Mouse (Mus musculus) forebrain, embryonic 13.5 days (tissue): ENCODE data around the gene Hgd. TPM values are rescaled to one million over a fixed set of nuclear protein-coding genes. Genes with fewer than 3 reads are reported as not detected.

Source experiments
- ATAC-seq: fragments of 200-750 bp; cut with Nextera tagmentation; 2 replicates; pipeline ENCODE4 v1.8.0; 2017
- H3K27ac ChIP-seq: fragments of 300-500 bp; sonication (generic); 2 replicates; pipeline ENCODE4 v1.5.1; 2015; ENCODE audit warnings: inconsistent platforms, mild to moderate bottlenecking, moderate library complexity
- H3K27me3 ChIP-seq: fragments of 300-500 bp; sonication (generic); 2 replicates; pipeline ENCODE4 v1.6.1; 2015; ENCODE audit warnings: mild to moderate bottlenecking, inconsistent platforms
- H3K36me3 ChIP-seq: fragments of 300-500 bp; sonication (generic); 2 replicates; pipeline ENCODE4 v1.6.1; 2015; ENCODE audit warnings: mild to moderate bottlenecking, inconsistent platforms; ENCODE audit not compliant: poor library complexity, severe bottlenecking
- H3K4me1 ChIP-seq: fragments of 300-500 bp; sonication (generic); 2 replicates; pipeline ENCODE4 v1.6.1; 2015; ENCODE audit warnings: inconsistent platforms
- H3K4me2 ChIP-seq: fragments of 300-500 bp; sonication (generic); 2 replicates; pipeline ENCODE4 v1.6.1; 2015; ENCODE audit warnings: inconsistent platforms, mild to moderate bottlenecking, moderate library complexity
- H3K4me3 ChIP-seq: fragments of 300-500 bp; sonication (generic); 2 replicates; pipeline ENCODE4 v1.5.1; 2015; ENCODE audit warnings: mild to moderate bottlenecking, inconsistent platforms
- H3K9ac ChIP-seq: fragments of 300-500 bp; sonication (generic); 2 replicates; pipeline ENCODE4 v1.6.1; 2015; ENCODE audit warnings: mild to moderate bottlenecking, inconsistent platforms
- H3K9me3 ChIP-seq: fragments of 300-500 bp; sonication (generic); replicated peaks from 2 replicates; pipeline ENCODE4 v1.6.1; 2016; ENCODE audit warnings: inconsistent platforms
- WGBS: fragments of 180-500 bp; shearing (Covaris S2); methylation state at CpG from one replicate; pipeline ENCODE4 v1.1.7; 2015; 5-methylcytosine and 5-hydroxymethylcytosine counted together
- polyA plus RNA-seq: library from polyadenylated mRNA; unstranded; fragments of >200 nt; fragmentation: Nextera tagmentation; extraction: Ambion mirVana; gene quantifications from 2 replicates; pipeline ENCODE4 v1.2.1, GENCODE M21; 2015

Gene Hgd
- polyA plus RNA-seq, 1 experiment from 2014 or later = 0.27 TPM

DNA sequence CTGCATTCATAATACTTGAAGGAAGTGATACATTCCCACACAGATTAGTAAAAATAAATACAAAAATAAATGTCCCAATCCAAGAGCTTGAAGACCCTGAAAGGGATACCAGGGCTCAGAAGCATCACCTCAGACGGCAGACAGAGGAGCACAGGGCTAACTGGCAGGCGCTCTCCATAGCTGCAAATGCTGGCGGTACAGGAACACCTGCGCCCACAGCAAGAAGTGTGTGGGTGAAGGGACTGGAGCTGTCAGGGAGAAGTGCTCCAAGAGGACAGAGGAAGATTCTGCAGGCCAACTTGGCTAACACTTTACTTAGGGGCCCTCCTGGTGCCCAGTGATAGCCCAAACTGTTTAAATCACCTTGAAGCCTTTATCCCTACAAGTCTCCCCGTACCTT, 32.1 kb downstream of the Hgd start:
- WGBS = 89% methylated on average over 5 of the region's 5 CpGs
- ATAC-seq = no peak
- Histone ChIP-seq H3K36me3 (no peaks in the 10 kb centered on the region), H3K9ac (no peak overlapping the region), H3K27me3 (no peaks in the 10 kb centered on the region), H3K4me3 (no peak overlapping the region), H3K4me2 (no peak overlapping the region), H3K4me1 (no peaks in the 10 kb centered on the region), H3K27ac (no peak overlapping the region), H3K9me3 (no peaks in the 10 kb centered on the region)

DNA sequence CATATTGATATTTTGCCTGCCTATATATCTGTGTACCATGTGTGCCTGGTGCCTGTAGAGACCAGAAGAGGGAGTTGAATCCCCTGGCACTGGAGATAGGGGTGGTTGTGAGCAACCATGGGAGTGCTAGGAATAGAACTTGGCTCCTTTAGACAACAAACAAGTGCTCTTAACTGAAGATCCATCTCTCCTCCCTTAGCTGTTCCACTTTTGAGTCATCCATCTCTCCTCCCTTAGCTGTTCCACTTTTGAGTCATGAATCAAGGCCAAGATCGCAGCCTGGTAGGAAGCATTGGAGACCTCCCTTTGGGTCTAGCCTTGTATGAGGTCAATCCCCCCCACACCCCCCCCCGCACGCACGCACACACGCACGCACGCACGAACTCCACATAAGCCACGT, 34.6 kb downstream of the Hgd start:
- Histone ChIP-seq H3K27ac (no peak overlapping the region), H3K9me3 (no peaks in the 10 kb centered on the region), H3K9ac (no peak overlapping the region), H3K4me2 (no peak overlapping the region), H3K4me3 (no peak overlapping the region), H3K36me3 (no peaks in the 10 kb centered on the region), H3K4me1 (peaks cover 10% of the 10 kb centered on the region; the same call in 1 of the 2 replicates), H3K27me3 (no peaks in the 10 kb centered on the region)
- ATAC-seq = no peak
- WGBS = 93% methylated on average over 9 of the region's 9 CpGs

DNA sequence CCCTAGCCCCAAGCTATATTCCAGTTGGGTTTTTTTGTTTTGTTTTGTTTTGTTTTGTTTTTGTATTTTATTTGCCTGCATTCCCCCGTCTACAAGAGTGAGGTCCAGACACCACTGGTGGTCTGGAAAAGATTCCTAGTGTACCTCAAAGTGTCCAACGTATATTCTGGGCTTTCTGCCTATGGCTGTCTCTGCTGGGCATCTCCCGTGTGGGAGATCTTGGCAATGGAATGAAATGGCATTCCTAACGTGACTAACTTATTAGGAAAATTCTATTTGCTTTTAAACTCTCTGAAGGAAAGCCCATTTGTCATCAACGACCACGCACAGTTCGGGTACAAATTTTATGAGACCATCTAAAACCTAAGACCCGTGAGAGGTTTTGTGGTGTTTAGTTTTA, 35.5 kb downstream of the Hgd start:
- H3K36me3 ChIP-seq = no peaks in the 10 kb centered on the region
- no peak for ATAC-seq
- no peak overlapping the region for H3K9ac ChIP-seq
- no peak overlapping the region for H3K4me2 ChIP-seq
- no peaks in the 10 kb centered on the region for H3K9me3 ChIP-seq
- no peaks in the 10 kb centered on the region for H3K27me3 ChIP-seq
- H3K4me3 ChIP-seq = no peak overlapping the region
- WGBS = 86% methylated on average over 8 of the region's 8 CpGs
- peaks cover 10% of the 10 kb centered on the region; the same call in 1 of the 2 replicates for H3K4me1 ChIP-seq
- no peak overlapping the region for H3K27ac ChIP-seq

DNA sequence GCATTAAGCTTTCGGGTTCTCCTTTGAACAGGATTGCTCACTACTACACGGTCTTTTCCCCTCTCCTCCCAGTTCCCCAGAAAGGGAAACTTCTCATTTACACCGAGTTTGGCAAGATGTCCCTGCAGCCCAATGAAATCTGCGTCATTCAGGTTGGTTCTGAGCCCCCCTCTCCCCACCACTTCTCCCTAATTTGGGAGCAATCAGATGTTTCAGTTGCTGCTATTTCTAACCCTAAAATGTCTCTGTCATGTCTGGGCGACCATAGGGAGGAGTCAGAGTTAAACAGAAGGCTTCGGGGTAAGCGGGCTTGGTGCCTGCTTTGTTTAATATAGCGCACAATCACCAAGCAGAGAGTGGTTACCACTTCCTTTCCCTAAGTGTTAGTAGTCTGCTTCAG, 36.2 kb downstream of the Hgd start:
- peaks cover 10% of the 10 kb centered on the region; the same call in 1 of the 2 replicates for H3K4me1 ChIP-seq
- no peaks in the 10 kb centered on the region for H3K36me3 ChIP-seq
- ATAC-seq = no peak
- no peak overlapping the region for H3K27ac ChIP-seq
- no peak overlapping the region for H3K9ac ChIP-seq
- WGBS = 84% methylated on average over 8 of the region's 8 CpGs
- no peaks in the 10 kb centered on the region for H3K9me3 ChIP-seq
- H3K27me3 ChIP-seq = no peaks in the 10 kb centered on the region
- no peak overlapping the region for H3K4me3 ChIP-seq
- H3K4me2 ChIP-seq = no peak overlapping the region

DNA sequence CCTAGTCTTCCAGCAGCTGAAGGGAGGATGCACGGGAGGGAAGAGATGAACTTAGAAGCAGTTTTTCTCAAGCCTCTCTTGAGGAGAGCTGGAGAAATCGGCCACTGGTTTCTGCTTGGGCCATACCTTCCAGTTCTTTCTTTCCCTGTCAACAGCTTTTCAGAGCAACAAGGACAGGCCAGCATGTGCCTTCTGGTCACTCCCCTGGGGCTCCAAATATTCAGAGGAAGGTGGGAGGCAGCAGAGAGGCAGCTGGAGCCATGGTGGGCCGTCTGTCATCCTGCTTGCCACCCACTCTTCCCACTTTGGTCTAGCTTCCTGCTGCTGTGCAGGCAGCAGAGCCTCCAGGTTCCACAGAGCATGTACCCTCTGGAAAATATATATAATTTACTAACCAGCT, 37.7 kb downstream of the Hgd start:
- H3K4me2 ChIP-seq = no peak overlapping the region
- H3K4me3 ChIP-seq = no peak overlapping the region
- H3K27me3 ChIP-seq = no peaks in the 10 kb centered on the region
- no peaks in the 10 kb centered on the region for H3K36me3 ChIP-seq
- no peak overlapping the region for H3K9ac ChIP-seq
- H3K27ac ChIP-seq = no peak overlapping the region
- 38% methylated on average over 3 of the region's 3 CpGs for WGBS
- H3K9me3 ChIP-seq = no peaks in the 10 kb centered on the region
- ATAC-seq = peak; percentile 66
- H3K4me1 ChIP-seq = peaks cover 10% of the 10 kb centered on the region; the same call in 1 of the 2 replicates

DNA sequence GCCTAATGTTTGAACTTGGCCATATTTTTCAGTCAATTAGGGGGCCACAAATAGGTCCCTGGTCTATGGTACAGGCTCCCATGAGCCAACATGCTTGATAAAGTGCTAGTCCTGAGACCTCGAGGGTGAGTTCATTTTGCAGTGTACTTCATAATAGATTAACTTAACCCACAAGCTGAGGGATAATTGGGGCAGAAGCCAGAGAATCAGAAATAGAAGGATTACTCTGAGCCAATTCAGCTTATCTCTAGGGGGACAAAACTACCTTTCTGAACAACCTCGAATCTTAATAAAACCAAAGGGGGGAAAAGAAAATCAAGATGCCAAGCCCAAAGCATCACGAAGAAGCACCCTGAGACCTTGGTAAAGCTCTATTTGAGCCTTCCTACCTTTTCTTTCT, 42.5 kb downstream of the Hgd start:
- no peak for ATAC-seq
- no peak overlapping the region for H3K4me2 ChIP-seq
- WGBS = 47% methylated on average over 3 of the region's 3 CpGs
- no peak overlapping the region for H3K4me3 ChIP-seq
- no peaks in the 10 kb centered on the region for H3K36me3 ChIP-seq
- no peak overlapping the region for H3K9ac ChIP-seq
- no peak overlapping the region for H3K27ac ChIP-seq
- no peaks in the 10 kb centered on the region for H3K9me3 ChIP-seq
- H3K4me1 ChIP-seq = peaks cover 9% of the 10 kb centered on the region; the same call in 1 of the 2 replicates
- H3K27me3 ChIP-seq = no peaks in the 10 kb centered on the region

DNA sequence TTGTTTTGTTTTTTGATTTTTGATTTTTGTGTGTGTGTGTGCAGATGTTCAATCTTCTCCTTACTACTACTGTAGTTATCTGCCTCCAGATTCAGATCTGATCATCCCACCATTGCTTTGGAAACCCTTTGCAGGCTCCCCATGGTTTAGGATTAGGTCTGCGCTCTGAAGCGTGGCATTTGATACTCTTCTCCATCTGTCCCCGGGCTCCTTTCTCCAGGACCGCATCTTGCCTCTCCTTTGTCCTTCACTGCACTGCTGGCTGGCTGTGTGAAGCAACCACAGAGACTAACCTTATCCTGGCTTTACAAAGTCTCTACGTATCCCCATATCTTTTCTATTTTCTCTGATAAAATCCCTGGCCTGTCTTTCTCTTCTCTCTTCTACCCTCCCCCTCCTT, 43.0 kb downstream of the Hgd start:
- WGBS = 33% methylated on average over 5 of the region's 5 CpGs
- Histone ChIP-seq H3K4me1 (0 out of 2 replicates have a peak, but pooled peaks cover 3% of the 10 kb centered on the region), H3K27ac (no peak overlapping the region), H3K27me3 (no peaks in the 10 kb centered on the region), H3K36me3 (no peaks in the 10 kb centered on the region), H3K9ac (no peak overlapping the region), H3K4me2 (no peak overlapping the region), H3K9me3 (no peaks in the 10 kb centered on the region), H3K4me3 (no peak overlapping the region)
- ATAC-seq = no peak

DNA sequence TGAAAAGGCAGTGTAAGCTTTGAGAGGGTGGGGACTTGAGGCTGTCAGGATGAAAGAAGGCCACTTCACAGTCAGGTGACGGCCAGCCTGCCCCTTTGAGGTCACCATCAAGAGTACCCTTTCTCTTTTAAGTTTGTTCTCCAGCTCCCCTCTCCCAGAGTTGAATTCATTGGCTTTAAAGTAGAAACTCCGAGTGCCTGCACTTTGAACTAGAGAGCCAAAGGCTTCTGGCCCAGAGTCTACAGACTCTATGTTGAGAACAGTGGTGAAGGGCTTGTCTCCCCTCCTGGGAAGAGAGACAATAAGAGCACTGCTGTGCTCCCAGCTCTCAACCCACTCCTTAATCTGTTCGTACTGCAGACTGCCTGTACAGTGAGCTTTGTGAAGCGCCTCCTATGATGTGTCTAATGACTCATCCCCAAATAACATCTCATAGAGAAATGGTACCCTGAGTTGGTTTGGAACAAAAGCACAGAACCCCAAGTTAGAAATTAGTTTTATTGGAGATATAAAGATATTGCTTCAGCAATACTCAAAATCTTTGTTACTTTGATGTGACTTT, 46.5 kb downstream of the Hgd start:
- Histone ChIP-seq H3K9ac (no peak overlapping the region), H3K27ac (no peak overlapping the region), H3K27me3 (no peaks in the 10 kb centered on the region), H3K4me2 (no peak overlapping the region), H3K4me3 (no peak overlapping the region), H3K36me3 (no peaks in the 10 kb centered on the region), H3K9me3 (no peaks in the 10 kb centered on the region), H3K4me1 (0 out of 2 replicates have a peak, but pooled peaks cover 4% of the 10 kb centered on the region)
- ATAC-seq = peak; percentile 50; the same call in 1 of the 2 replicates
- 40% methylated on average over 4 of the region's 4 CpGs for WGBS

DNA sequence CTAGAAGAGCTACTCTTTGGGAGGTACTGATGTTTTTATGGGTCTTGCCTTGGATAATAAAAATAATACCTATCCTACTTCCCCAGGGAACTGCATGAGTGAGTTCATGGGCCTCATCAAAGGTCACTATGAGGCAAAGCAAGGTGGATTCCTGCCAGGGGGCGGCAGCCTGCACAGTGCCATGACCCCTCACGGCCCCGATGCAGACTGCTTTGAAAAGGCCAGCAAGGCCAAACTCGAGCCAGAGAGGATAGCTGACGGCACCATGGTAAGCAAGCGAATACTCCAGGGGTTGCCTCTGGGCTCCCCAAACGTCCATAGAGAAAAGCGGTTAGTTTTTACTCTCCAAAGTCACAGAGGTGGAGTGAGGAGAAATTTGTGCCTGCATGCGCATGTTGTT, 48.4 kb downstream of the Hgd start:
- H3K4me3 ChIP-seq = no peak overlapping the region
- H3K36me3 ChIP-seq = no peaks in the 10 kb centered on the region
- H3K9me3 ChIP-seq = no peaks in the 10 kb centered on the region
- no peak overlapping the region for H3K4me2 ChIP-seq
- no peaks in the 10 kb centered on the region for H3K27me3 ChIP-seq
- H3K4me1 ChIP-seq = 0 out of 2 replicates have a peak, but pooled peaks cover 4% of the 10 kb centered on the region
- no peak overlapping the region for H3K9ac ChIP-seq
- ATAC-seq = no peak
- no peak overlapping the region for H3K27ac ChIP-seq
- WGBS = 81% methylated on average over 9 of the region's 9 CpGs

DNA sequence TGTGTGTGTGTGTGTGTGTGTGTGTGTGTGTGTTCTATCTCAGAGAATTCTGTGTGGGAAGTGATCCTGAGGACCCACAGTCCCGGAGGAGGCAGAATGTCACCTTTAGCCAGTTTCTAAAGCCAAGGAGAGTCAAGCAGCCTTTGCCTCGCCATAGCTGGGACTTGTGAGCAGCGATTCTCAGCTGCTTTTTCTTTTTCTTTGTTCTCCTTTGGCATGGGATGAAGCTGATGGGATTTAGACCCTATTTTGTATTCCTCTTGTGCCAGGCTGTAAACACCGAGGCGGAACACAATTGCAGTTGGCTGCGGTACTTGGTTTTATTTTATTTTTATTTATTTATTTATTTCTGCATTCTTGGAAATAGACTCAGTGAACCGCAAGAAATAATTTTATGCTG, 49.1 kb downstream of the Hgd start:
- H3K4me2 ChIP-seq = no peak overlapping the region
- no peak overlapping the region for H3K9ac ChIP-seq
- H3K4me1 ChIP-seq = 0 out of 2 replicates have a peak, but pooled peaks cover 4% of the 10 kb centered on the region
- no peaks in the 10 kb centered on the region for H3K27me3 ChIP-seq
- H3K27ac ChIP-seq = no peak overlapping the region
- H3K36me3 ChIP-seq = no peaks in the 10 kb centered on the region
- no peak for ATAC-seq
- H3K4me3 ChIP-seq = no peak overlapping the region
- 60% methylated on average over 7 of the region's 7 CpGs for WGBS
- no peaks in the 10 kb centered on the region for H3K9me3 ChIP-seq

DNA sequence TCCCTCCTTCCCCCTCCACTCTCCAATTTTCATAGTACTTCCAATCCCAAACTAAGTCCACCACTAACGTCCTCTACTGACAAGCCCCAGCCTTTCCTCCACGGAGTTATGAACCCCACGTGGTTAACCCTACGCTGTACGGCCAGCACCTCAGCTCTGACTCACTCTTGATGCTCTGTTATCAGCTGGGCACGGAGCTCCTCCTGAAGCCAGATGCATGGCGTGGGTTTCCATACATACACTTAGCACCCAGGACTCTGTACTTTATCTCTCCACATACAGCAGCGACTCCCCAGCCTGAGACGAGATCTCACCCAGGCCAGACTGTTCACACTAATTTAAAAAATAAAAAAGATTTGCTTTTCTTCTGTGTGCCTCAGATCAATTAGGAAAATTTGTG, 54.6 kb downstream of the Hgd start:
- H3K4me2 ChIP-seq = no peak overlapping the region
- H3K27me3 ChIP-seq = no peaks in the 10 kb centered on the region
- H3K9me3 ChIP-seq = no peaks in the 10 kb centered on the region
- no peak overlapping the region for H3K9ac ChIP-seq
- no peaks in the 10 kb centered on the region for H3K36me3 ChIP-seq
- ATAC-seq = no peak
- no peaks in the 10 kb centered on the region for H3K4me1 ChIP-seq
- H3K27ac ChIP-seq = no peak overlapping the region
- no peak overlapping the region for H3K4me3 ChIP-seq
- 71% methylated on average over 9 of the region's 9 CpGs for WGBS

DNA sequence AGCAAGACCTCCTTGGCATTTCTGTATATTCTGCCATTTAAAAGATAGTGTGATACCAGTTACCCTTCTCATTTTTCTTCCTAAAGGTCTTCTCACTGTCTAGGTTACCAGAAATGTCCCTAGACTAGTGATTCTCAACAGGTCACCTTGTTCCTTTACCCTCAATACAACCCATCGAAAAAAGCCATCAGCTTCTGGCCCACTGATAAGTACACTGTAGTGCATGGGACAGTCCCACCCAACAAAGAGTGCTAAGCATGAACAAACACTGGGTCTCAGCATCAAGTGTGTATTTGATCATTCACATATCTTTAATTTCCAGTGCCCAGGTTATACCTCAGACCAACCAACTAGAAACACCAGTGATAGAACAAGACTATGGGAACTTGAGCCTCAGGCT, 55.1 kb downstream of the Hgd start:
- Histone ChIP-seq H3K4me2 (no peak overlapping the region), H3K9me3 (no peaks in the 10 kb centered on the region), H3K36me3 (no peaks in the 10 kb centered on the region), H3K27ac (no peak overlapping the region), H3K27me3 (no peaks in the 10 kb centered on the region), H3K4me1 (no peaks in the 10 kb centered on the region), H3K9ac (no peak overlapping the region), H3K4me3 (no peak overlapping the region)
- ATAC-seq = no peak
- 95% methylated on average over 1 of the region's 1 CpGs for WGBS

DNA sequence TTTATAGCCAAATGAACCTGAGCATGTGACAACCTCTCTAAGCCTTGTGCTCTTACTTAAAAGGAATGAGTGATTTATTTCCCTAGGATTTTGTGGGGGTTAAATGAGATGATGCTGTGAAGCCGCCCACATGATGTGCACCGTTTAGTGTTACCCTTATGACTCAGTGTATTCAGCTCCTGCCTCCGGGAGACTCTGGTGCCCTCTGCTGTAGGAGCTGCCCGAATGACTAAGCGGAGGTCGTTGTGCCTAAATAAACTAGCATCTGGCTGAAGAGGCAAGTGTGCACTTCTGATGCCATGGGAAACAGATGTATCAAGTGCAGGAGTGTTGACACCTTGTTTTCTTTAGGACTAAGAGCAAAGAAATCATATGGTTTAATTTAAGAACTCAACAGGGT, 56.2 kb downstream of the Hgd start:
- no peak overlapping the region for H3K9ac ChIP-seq
- no peaks in the 10 kb centered on the region for H3K9me3 ChIP-seq
- no peak overlapping the region for H3K4me2 ChIP-seq
- H3K36me3 ChIP-seq = no peaks in the 10 kb centered on the region
- no peak overlapping the region for H3K4me3 ChIP-seq
- 59% methylated on average over 6 of the region's 6 CpGs for WGBS
- no peak for ATAC-seq
- no peaks in the 10 kb centered on the region for H3K4me1 ChIP-seq
- no peaks in the 10 kb centered on the region for H3K27me3 ChIP-seq
- no peak overlapping the region for H3K27ac ChIP-seq
